Mouse (Mus musculus): ENCODE measurements at regions not wholly inside any gene's neighbourhood (a gene's known extent, or its start where the extent isn't known, plus 50 kb on each side); places are given as distances from the start of the nearest gene placed in this dataset.
A peak's percentile ranks its signal among the peaks of the same experiment; 100 is the strongest.
"Not testable (repeated sequence)": the region's sequence is repeated elsewhere in the genome, so short reads cannot be mapped to it uniquely, and the experiment has no call there.

GRCm38 (mm10) chr12:67620137-67620910 is 398.0 kb upstream of the Mdga2 start:
- H3K36me3 ChIP-seq (ENCODE audit: control insufficient read depth, insufficient read depth, low read length); H3K9me3 ChIP-seq (ENCODE audit: control insufficient read depth, low read length); H3K4me1 ChIP-seq (ENCODE audit: control insufficient read depth, insufficient read depth, low read length); H3K4me3 ChIP-seq (ENCODE audit: low read depth, low read length); ATAC-seq (ENCODE audit: low read depth); H3K27ac ChIP-seq (replicated peaks; ENCODE audit: low read depth, low read length); H3K9ac ChIP-seq (ENCODE audit: low read depth, low read length); H3K4me2 ChIP-seq (ENCODE audit: low read depth, low read length); H3K27me3 ChIP-seq (replicated peaks; ENCODE audit: control insufficient read depth, insufficient read depth, low read length); DNase-seq (ENCODE audit: low spot score): not testable (repeated sequence)
- WGBS, result 34% methylated on average over 6 of the region's 6 CpGs

- peak; percentile 4 for DNase-seq (ENCODE audit: low spot score)
- Histone ChIP-seq H3K4me3 (ENCODE audit: low read depth, low read length) (no peak overlapping the region), H3K4me2 (ENCODE audit: low read depth, low read length) (no peak overlapping the region), H3K27ac (replicated peaks; ENCODE audit: low read depth, low read length) (no peak overlapping the region), H3K36me3 (ENCODE audit: control insufficient read depth, insufficient read depth, low read length) (no peaks in the 10 kb centered on the region), H3K9me3 (ENCODE audit: control insufficient read depth, low read length) (no peaks in the 10 kb centered on the region), H3K4me1 (ENCODE audit: control insufficient read depth, insufficient read depth, low read length) (no peaks in the 10 kb centered on the region), H3K27me3 (replicated peaks; ENCODE audit: control insufficient read depth, insufficient read depth, low read length) (no peaks in the 10 kb centered on the region), H3K9ac (ENCODE audit: low read depth, low read length) (no peak overlapping the region)
- no peak for ATAC-seq (ENCODE audit: low read depth)
- WGBS, result 82% methylated on average over 6 of the region's 6 CpGs
Observed at GRCm38 (mm10) chr12:67618252-67618651, 395.9 kb upstream of the Mdga2 start.

- H3K27me3 ChIP-seq (replicated peaks; ENCODE audit: control insufficient read depth, insufficient read depth, low read length), result no peaks in the 10 kb centered on the region
- no peak overlapping the region for H3K4me2 ChIP-seq (ENCODE audit: low read depth, low read length)
- no peak overlapping the region for H3K4me3 ChIP-seq (ENCODE audit: low read depth, low read length)
- H3K9ac ChIP-seq (ENCODE audit: low read depth, low read length), result no peak overlapping the region
- H3K36me3 ChIP-seq (ENCODE audit: control insufficient read depth, insufficient read depth, low read length), result no peaks in the 10 kb centered on the region
- DNase-seq (ENCODE audit: low spot score) (no peak), ATAC-seq (ENCODE audit: low read depth) (no peak)
- H3K9me3 ChIP-seq (ENCODE audit: control insufficient read depth, low read length), result no peaks in the 10 kb centered on the region
- 86% methylated on average over 3 of the region's 3 CpGs for WGBS
- no peaks in the 10 kb centered on the region for H3K4me1 ChIP-seq (ENCODE audit: control insufficient read depth, insufficient read depth, low read length)
- no peak overlapping the region for H3K27ac ChIP-seq (replicated peaks; ENCODE audit: low read depth, low read length)
Observed at GRCm38 (mm10) chr12:67598927-67599326, 376.6 kb upstream of the Mdga2 start.

All from embryonic facial prominence, embryonic 14.5 days (tissue).